Comparison of ENCODE assay signal across 31 mouse cellular contexts in genomic region chr5:123152901-123153300, GRCm38 (mm10). TPM values are rescaled to one million over a fixed set of nuclear protein-coding genes. Genes with fewer than 3 reads are reported as not detected.
DNase-seq lines count a peak whose midpoint lies in the region; ATAC-seq and TF ChIP-seq lines count a peak whose summit lies in the region.
"Had no signal": no experiment of that assay in that cellular context is flagged by ENCODE, and none has a peak within 500 bp of the region (broad histone marks: within the 10 kb centered on the region; RNA-seq: fewer than 3 reads in every experiment).

No protein-coding gene starts in this region.

- peaks cover 5% of the 10 kb centered on the region for H3K27me3 ChIP-seq in E14TG2a.4 (ENCODE audit: insufficient read depth, low read length)
- no peaks in the 10 kb centered on the region for H3K27me3 ChIP-seq in neural tube, embryonic 15.5 days (replicated peaks)
- H3K27me3 ChIP-seq: embryonic facial prominence, embryonic 15.5 days; heart, embryonic 15.5 days; Patski had no signal

- peak overlapping the region; percentile 17; the same call in 1 of the 2 replicates for H3K4me3 ChIP-seq in E14TG2a.4 (replicated peaks; ENCODE audit: low read length)
- no peak overlapping the region for H3K4me3 ChIP-seq in neural tube, embryonic 15.5 days (replicated peaks)
- H3K4me3 ChIP-seq: embryonic facial prominence, embryonic 15.5 days; heart, embryonic 15.5 days had no signal

- H3K36me3 ChIP-seq in E14TG2a.4 (ENCODE audit: insufficient read depth, low read length), result peaks cover 74% of the 10 kb centered on the region
- H3K36me3 ChIP-seq in neural tube, embryonic 15.5 days, result peaks cover 61% of the 10 kb centered on the region

- H3K27ac ChIP-seq in neural tube, embryonic 15.5 days (replicated peaks), result no peak overlapping the region
- H3K27ac ChIP-seq: embryonic facial prominence, embryonic 15.5 days; heart, embryonic 15.5 days; hindbrain, embryonic 14.5 days had no signal

- H3K9me3 ChIP-seq in E14TG2a.4 (ENCODE audit: low read length), result no peaks in the 10 kb centered on the region
- no peaks in the 10 kb centered on the region for H3K9me3 ChIP-seq in neural tube, embryonic 15.5 days (replicated peaks)
- H3K9me3 ChIP-seq: embryonic facial prominence, embryonic 15.5 days; heart, embryonic 15.5 days had no signal

- peak; percentile 35 for DNase-seq in cerebellum, adult 9-11 months
- no peak for DNase-seq in cerebellum, postnatal 36 days
- DNase-seq in thymus, postnatal 25 days, result peak; percentile 62
- DNase-seq in frontal cortex, postnatal 25 days (ENCODE audit: low spot score in 2 of 2), result no peak
- DNase-seq in heart, adult 9 months (ENCODE audit: low spot score in 2 of 2), result no peak
- DNase-seq: adrenal gland, adult 2 months; embryo, embryonic 11 days; forebrain, postnatal 0 days; gastrocnemius, postnatal 36 days; kidney, adult 9 months; kidney, postnatal 14 days; lung, embryonic 14.5 days; lung, postnatal 36 days; right cerebral cortex, adult 18-20 months; right cerebral cortex, postnatal 4 days had no signal

- H3K4me2 ChIP-seq in neural tube, embryonic 15.5 days, result no peak overlapping the region
- H3K4me2 ChIP-seq: embryonic facial prominence, embryonic 15.5 days; heart, embryonic 15.5 days; hindbrain, embryonic 14.5 days; lung, embryonic 14.5 days had no signal

- H3K4me1 ChIP-seq in E14TG2a.4 (replicated peaks; ENCODE audit: low read depth, low read length), result peaks cover 87% of the 10 kb centered on the region
- H3K4me1 ChIP-seq in neural tube, embryonic 15.5 days, result peaks cover 42% of the 10 kb centered on the region

- peak; percentile 19; the same call in 1 of the 2 replicates for ATAC-seq in monocyte, adult 5-6 weeks (replicated peaks; ENCODE audit: insufficient number of reproducible peaks, low FRiP score, low TSS enrichment, poor library complexity, severe bottlenecking)
- ATAC-seq in neural tube, embryonic 15.5 days (ENCODE audit: low FRiP score), result no peak
- ATAC-seq: forebrain, postnatal 0 days; midbrain, embryonic 16.5 days; Patski had no signal

- TF ChIP-seq CTCF in E14TG2a.4 (conservative IDR thresholded peaks at IDR 0.05; ENCODE audit: low read length), result no peak

- WGBS in neural tube, embryonic 15.5 days, result 67% methylated on average over 1 of the region's 1 CpGs

- H3K9ac ChIP-seq in neural tube, embryonic 15.5 days (replicated peaks), result no peak overlapping the region
- H3K9ac ChIP-seq: embryonic facial prominence, embryonic 15.5 days; forebrain, postnatal 0 days; heart, embryonic 15.5 days; hindbrain, embryonic 14.5 days; lung, embryonic 14.5 days had no signal

RNA-seq across cellular contexts. Expression of gene Setd1b, which starts 10.9 kb away (rescaled TPM):
- 2.4 to 15.3 TPM (median 3.2 TPM) in 3 replicates for total RNA-seq in monocyte, adult 5-6 weeks (2017)
- polyA plus RNA-seq in neural tube, embryonic 15.5 days (2015; fragmentation: Nextera tagmentation; extraction: Ambion mirVana), result 10.5 and 11.2 TPM in 2 replicates

RNA-seq across cellular contexts. Expression of gene Psmd9, which starts 16.3 kb away (rescaled TPM):
- 16.7 to 38.7 TPM (median 18.9 TPM) in 3 replicates for total RNA-seq in monocyte, adult 5-6 weeks (2017)
- polyA plus RNA-seq in neural tube, embryonic 15.5 days (2015; fragmentation: Nextera tagmentation; extraction: Ambion mirVana), result 79.5 and 81.1 TPM in 2 replicates

RNA-seq across cellular contexts. Expression of gene Rhof, which starts 20.4 kb away (rescaled TPM):
- total RNA-seq in monocyte, adult 5-6 weeks (2017), result 18.8 to 40.6 TPM (median 30.1 TPM) in 3 replicates
- polyA plus RNA-seq in neural tube, embryonic 15.5 days (2015; fragmentation: Nextera tagmentation; extraction: Ambion mirVana), result 19.2 and 20.9 TPM in 2 replicates

RNA-seq across cellular contexts. Expression of gene Hpd, which starts 29.6 kb away (rescaled TPM):
- total RNA-seq in monocyte, adult 5-6 weeks (2017), result not detected in 3 replicates
- polyA plus RNA-seq in neural tube, embryonic 15.5 days (2015; fragmentation: Nextera tagmentation; extraction: Ambion mirVana), result 0.50 TPM in 1 of 2 replicates, not detected in the other
- total RNA-seq: ES-E14; forebrain, postnatal 0 days; heart, adult 8-10 months; heart, postnatal 4 days; layer of hippocampus, adult 18-20 months; layer of hippocampus, postnatal 14 days; left cerebral cortex, adult 8-10 months had no signal
- polyA plus RNA-seq: embryonic facial prominence, embryonic 15.5 days; forebrain, postnatal 0 days; heart, embryonic 15.5 days; hindbrain, embryonic 14.5 days; limb, embryonic 11.5 days; lung, embryonic 14.5 days; midbrain, embryonic 16.5 days; neural tube, embryonic 14.5 days; Patski had no signal

Comparison
In these comparisons a context has a peak if more than half of its experiments do, and no peak if none do; other contexts are left out.
1. DNase-seq: peak in cerebellum, adult 9-11 months (single experiment) and thymus, postnatal 25 days (single experiment); none in cerebellum, postnatal 36 days (0 of 2), frontal cortex, postnatal 25 days (0 of 2) and heart, adult 9 months (0 of 2).